Mouse (Mus musculus) v-Abl transformed pro-B cells (cell line): ENCODE results near the gene Dot1l.
"Not testable (repeated sequence)": the region's sequence is repeated elsewhere in the genome, so short reads cannot be mapped to it uniquely, and the experiment has no call there.

Experiments used
- in situ Hi-C, 2 experiments: fragments of 400-800 bp; cut with MboI; formaldehyde crosslinking; loops; one replicate each; pipeline ENCODE4 v1.15.1; 2025; ENCODE audit not compliant: unreplicated experiment in 2 of 2

Dot1l gene

DNA sequence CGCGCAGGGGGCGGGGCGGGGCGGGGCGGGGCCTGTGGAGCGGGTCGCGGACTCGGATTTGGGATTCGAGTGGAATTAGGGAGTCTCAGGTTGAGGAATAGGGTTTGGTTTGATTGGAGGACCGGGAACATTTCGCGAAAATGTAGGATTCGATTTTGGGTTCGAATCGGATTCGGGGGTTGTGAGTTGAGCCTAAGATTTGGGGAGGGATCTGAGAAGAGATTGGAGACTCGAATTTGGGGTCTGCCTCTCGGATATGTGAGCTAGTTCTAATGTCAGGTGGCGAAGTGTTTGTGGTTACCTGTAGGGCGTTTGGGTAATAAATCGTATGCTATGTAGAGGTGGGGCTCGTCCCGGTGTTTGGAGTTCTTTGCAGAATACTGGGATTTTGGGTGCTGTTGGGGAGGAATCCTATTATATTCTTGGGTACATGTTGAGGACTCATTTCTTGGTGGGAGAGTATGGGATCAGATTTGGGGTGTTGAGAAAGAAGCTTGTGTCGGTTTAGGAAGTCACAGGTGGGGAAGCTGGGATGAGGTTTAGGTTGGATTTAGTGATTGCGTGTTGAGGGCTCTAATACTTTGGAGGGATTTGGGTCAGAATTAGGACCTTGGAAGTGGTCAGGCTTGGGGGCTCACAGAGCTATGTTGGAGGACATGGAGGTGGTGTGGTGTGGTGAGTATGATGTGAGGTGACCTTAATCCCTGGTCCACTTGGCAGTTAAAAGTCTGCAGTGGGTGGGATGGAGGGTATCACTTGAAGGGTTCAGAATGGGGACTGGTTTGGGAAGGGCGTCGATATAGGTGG lies 72.3 kb downstream of the Dot1l start:
- in situ Hi-C loops: no loop called here

DNA sequence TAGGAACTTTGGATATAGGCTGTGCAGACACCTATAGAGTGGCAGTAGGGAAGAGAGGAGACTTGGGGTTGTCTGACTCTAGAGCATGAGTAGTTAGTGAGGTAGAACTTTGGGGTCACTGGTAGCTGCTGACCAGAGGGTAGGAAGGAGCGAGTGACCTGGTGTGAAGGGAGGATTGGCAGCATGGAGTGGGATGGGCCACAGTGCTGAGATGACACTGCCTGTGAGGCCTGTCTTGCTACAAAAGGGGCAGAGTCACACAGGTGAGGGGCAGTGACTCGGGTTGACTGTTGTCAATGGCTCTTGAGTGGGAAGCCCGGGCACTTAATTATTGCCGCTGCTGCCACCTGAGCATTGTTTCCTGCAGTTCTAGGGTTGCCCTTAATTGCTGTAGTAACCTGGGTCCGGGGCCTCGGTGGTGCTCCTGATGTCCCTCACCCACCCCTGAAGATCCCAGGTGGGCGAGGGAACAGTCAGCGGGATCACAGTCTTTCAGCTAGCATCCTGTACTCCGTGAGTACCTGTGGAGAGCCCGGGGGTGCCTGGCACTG lies 72.9 kb downstream of the Dot1l start:
- in situ Hi-C loops: no loop called here

DNA sequence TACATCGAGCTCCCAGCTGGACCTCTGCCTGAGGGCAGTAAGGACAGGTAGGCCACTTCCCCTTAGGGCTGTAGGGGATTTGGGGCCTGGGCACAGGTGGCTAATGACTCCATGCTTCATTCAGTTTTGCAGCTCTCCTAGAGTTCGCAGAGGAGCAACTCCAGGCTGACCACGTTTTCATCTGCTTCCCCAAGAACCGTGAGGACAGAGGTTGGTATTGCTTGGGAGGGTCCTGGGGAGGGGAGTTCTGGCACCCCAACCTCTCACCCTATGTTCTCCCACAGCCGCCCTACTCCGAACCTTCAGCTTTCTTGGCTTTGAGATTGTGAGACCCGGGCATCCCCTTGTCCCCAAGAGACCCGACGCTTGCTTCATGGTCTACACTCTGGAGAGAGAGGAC lies 73.6 kb downstream of the Dot1l start:
- in situ Hi-C loops: not testable (repeated sequence)

DNA sequence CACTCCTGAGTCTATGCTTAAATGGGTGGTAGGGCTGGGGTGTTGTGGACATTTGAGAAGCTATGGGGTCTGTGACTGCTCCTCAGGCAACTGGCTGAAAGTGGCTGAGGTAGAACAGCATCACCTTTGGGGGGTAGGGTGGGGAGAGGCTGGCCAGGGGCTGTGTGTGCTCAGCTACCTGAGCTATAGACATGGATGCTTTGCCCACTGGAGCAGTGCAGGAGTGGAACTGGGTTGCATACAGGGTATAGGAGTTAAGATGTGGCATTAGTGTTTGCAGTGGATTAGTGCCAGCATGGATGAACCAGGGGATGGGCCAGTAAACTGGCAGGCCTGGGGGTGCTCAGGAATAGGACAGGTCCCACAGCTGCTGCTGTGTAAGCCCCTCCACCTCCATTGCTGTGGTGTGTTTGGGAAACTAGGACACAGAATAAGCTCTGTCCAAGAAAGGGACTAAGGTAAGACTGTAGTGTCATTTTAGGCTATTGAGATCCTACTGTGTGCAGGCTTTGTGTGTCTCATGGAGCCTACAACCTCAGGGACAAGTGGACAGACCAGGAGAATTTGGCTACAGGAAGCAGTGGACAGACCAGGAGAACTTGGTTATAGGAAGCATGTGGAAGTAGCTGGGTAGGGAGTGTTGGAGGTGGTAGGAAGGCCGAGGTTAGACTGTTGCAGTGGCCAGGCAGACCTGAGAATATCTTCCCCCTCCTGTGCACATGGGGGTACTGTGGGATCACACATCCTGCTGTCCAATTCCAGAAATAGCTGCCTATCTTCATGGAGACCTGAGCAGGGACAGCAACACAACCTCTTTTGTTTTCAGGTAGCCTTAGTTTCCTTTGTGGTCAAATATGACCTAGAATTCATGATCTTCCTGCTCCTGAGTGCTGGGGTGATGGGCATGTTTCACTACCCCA lies 74.6 kb downstream of the Dot1l start:
- in situ Hi-C loops: no loop called here

DNA sequence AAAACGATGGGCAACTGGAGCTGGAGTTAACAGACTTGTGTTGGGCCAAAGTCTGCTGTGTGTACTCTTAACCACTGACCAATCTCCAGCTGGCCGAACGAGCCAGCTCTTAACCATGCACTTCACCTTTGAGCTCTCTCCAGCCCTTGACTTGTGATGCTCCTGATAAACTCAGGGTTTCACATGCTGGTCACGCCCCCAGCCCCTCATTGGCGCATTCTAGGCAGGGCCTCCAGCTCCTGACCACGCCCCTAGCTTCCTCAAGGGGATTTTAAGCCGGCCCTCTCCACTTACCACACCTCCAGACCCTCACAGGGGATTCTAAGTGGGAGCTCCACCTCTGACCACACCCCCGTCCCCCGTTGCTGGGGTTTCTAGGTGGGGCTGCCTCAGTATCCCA lies 76.1 kb downstream of the Dot1l start:
- in situ Hi-C loops: no loop called here

DNA sequence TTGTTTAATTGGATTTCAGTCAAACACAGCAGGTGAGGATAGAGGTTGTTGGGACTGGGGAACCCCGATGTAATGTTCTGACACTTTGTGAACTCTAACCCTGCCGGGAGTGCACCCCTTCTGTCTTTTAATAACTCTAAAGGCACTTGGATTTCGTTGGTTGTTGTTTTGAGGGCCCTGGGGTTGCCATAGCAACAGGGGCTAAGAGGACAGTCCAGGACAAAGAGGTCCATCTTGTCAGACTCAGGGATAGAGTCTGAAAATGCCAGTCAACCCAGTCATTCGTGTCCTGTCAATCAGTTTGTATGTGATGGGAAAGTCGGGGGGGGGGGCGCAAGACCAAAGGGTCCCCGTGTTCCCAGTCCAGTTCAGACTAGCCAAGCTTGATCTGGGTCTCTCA lies 77.8 kb downstream of the Dot1l start:
- in situ Hi-C loops: no loop called here

DNA sequence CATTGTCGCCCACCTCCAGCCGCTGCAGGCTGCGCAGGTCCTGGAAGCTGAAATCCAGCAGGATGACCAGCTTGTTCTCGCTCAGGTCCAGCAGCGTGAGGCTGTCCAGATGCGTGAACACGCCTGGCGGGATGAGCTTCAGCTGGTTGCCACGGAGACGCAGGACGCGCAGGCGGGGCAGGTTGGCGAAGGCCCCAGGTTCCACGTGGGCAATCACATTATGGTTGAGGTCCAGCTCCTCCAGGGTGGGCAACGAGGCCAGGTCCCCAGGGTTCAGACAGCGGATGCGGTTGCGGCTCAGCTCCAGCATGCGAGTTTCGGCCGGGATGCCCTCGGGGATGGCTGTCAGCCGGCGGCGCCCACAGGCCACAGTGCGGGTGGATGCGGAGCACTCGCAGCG lies 80.6 kb downstream of the Dot1l start:
- in situ Hi-C loops: no loop called here

DNA sequence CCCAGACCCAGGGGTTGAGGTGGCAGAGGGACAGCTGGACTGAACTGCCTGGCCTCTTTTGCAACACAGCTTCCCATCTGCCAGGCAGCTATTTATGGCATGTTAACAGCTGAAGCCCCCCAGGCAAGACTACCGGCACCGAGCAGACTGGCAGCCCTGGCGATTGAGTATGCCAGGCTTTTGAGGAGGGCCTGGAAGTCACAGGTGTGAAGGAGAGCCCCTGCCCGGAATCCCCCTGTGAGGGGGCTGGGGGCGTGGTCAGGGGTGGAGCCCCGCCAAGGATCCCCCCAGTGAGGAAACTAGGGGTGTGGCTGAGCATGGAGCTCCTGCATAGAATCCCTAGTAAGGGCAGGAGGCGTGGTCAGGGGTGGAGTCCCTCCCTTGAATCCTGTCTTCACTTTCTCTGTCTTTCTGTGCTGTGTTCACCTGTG lies 82.0 kb downstream of the Dot1l start:
- in situ Hi-C loops: no loop called here

DNA sequence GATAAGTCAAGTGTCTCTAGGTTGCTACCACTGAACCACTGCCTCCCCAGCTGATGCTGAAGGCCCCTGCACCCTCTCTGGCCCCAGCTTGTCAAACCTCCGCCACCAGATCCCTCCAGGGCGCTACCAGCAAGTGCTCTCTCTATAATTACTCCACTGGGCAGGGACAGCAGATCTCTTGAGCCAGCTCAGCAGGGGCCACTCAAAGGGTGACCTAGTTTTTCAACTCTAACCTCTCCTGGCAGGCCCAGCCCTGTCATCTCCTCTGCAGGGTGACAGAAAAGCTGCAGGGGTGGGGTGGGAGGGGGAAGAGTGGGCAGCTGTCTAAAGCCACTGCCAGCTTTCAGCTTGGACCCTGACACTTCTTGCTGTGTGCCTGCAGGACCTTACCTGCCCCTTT lies 82.8 kb downstream of the Dot1l start:
- in situ Hi-C loops: no loop called here

DNA sequence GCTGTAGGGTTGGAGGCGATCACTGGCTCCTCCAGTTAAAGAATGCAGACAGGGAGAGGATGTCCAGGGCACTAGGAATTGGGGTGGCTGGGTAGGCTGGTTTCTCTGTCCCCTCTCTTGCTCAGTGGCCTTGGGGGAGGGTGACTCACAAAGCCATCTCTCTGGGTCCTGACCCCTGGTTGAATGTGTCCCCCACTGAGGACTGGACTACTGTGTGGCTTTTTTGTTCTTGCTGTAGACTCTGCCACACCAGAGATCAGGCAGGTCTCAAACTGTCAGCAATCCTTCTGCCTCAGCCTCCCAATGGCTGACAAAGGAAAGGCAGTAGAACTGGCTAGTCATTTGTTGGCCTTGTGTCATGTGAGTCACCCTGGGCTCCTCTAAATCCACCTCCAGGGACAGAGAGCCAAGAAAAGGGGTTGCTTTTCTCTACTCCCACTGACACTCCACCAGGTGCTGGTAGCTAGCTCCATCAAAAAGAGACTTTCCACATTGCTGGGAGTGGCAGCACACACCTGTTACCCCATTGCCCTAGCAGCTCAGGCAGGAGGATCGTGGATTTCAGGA lies 83.4 kb downstream of the Dot1l start:
- in situ Hi-C loops: no loop called here

DNA sequence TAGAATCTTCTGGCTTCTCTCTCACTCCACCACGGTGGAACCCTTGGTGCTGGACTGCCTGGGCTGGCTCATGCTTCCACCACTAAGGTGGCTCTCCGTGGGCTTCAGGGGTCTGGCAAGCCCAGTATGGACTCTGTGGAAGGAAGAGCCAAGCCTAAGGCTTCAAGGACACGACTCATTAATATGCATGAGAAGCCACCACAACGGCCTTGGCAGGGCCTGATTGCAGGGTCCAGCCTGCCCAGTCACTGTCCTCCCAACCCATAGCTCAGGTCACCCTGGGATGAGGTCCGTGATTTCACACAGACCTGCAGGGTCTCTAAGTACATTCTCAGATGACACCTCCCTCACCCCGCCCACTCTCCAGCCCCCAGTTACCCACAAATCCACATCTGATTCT lies 84.8 kb downstream of the Dot1l start:
- in situ Hi-C loops: no loop called here

DNA sequence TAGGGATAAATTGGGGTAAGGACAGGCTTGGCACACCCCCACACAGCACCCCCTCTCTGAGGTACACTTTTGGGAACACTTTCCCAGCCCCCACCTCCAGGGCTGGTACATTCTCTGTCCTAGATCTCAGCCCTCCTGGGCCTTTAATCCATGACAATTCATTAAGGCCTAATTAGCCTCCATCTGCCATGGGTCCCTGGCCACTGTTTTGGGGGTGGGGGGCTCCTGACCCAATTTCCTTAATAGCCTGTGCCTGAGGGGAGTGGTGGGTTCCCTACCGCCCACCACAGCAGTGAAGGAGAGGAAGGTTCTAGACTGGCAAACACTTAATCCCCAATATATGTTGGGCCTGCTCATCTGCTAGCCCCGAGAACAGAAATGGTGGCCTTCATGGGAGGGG lies 86.7 kb downstream of the Dot1l start:
- in situ Hi-C loops: no loop called here

DNA sequence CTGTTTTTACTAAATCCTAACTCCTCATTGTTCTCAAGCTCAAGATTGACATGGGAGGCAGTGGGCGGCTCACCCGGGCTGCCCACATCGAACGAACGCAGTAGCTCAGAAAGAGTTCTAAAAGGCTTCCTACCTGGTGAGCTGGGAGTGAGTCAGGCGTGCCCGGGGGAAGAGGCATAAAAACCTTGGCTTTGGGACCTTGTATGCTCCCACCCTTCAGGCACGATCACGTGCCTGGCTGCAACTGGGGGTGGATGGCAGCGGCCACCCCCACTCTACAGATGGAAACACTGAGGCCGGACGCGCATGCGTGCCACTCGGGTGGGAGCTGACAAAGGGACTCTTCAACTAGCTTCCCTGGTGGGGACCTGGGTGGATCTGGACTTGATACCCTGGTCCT lies 87.3 kb downstream of the Dot1l start:
- in situ Hi-C loops: no loop called here

DNA sequence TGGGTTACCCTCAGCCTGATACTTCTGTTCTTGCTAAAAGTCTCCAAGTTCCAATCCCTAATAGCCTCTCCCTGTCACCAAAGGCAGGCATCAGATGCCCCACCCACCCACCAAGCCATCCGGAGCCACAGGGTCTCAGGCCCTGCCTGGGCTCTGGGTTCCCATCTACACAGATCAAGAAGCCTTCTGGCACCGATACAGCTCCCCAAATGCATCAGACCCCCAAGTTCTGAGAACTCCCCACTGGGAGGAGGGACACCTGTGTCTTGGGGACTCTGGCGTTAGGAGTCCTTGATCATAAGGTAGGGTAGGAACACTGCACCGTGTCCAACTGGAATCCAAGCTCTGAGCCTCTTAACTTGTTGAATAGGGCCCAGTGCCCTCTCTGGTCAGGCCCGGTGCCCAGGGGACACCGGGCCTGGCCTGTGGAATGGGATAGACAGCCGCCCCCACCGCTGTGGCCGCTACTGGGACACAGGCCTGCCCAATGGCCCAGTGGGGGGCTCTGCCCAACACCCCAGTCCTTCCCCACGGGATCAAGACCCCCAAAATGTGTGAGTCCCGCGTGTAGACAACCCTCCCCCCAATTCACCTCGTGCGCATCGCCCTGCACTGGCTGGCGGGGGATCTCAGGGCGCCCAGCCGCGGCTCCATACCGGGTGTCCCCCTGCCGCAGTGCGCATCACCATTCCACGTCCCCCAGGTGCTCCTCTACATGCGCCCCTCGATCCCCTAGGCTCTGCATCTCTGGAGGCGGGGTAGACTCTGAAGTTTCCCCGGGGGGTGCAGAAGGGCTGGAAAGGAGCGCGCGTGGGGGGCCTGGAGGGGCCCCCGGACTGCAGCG lies 88.3 kb downstream of the Dot1l start:
- in situ Hi-C loops: no loop called here

DNA sequence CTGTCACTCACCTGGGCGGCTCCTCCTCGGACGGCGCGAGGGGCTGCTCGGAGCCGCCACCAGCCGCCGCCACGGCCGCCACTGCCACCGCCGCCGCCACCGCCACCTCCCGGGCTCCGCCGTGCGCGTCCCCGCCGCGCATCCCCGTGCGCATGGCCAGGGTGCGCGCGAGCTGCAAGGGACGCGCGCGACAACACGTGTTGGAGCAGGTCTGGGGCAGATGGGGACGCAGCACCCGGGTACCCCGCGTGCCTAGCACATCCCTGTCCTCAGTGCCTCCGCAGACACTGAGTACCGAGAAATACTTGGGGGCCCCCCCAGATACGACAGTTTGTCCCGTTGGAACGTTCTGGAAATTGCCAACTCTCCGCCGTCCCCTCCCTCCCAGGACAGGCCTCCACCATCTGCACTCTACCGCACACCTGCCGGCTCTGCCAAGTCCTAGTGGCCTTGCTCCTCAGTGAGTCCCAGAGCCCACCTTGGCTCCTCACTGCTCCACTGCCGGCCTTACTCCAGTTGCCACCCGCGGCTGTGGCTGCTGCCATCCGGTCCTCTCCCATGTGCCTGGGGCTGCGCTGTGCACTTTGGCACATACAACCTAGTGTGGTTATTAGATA lies 89.0 kb downstream of the Dot1l start, which contains the start of gene Lingo3:
Gene Lingo3 (minus strand): TSS at position 109 of the 617 bp plus-strand sequence.
- in situ Hi-C loops: no loop called here
